Mouse (Mus musculus): ENCODE measurements around the gene Celf2. TPM values are rescaled to one million over a fixed set of nuclear protein-coding genes. Genes with fewer than 3 reads are reported as not detected.

Gene Celf2
- polyA plus RNA-seq, 1 experiment from 2014 or later = 12.3 TPM

DNA sequence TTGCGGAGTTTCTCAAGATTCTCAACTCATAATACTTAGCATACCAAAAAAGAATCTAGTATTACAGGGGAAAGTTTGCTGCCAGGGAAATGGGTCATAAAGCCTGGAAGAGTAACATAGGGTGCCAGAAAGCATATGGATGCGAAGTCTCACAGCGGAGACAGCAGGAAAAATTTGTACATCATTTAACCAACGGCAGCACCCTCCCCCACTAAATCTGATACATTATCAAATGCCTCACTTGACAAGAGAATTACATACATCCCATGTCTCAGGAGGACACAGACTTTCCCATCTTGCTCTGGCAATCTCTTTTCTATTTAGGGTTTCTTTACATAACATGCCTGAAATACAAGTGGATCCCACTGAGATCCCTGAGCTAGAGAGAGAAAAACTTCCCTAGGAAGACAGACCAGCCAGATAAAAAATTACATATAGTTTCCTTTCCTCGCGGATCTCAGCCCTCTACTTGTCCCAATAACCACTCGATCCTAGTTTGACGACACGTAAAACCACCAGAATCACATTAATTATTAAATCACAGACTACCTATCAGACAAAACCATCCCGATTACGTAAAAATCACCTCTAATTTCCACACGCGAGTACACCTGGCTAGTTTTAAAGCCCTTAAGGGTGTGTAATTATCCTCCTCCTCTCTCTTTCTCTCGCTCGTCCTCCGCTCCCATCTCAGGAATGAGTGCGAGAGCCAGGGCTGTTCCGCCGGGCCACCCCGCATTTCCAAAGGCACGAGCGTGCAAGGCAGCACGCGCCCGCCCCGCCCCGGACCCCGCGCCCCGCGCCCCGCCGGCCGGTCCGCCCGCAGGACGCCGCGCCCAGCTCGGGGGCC, 637.9 kb downstream of the Celf2 start:
- no peaks in the 10 kb centered on the region for H3K36me3 ChIP-seq (ENCODE audit: control insufficient read depth, insufficient read depth, low read length)
- peak overlapping the region; percentile 73 for H3K9ac ChIP-seq (ENCODE audit: low read depth, low read length)
- H3K27me3 ChIP-seq (ENCODE audit: control insufficient read depth, insufficient read depth, low read length) = peaks cover 8% of the 10 kb centered on the region; the same call in 1 of the 2 replicates
- H3K4me2 ChIP-seq (replicated peaks; ENCODE audit: low read depth, low read length) = peak overlapping the region; percentile 97
- H3K27ac ChIP-seq (ENCODE audit: low read depth, low read length) = no peak overlapping the region
- H3K9me3 ChIP-seq (ENCODE audit: control insufficient read depth, low read length) = no peaks in the 10 kb centered on the region
- peak overlapping the region; percentile 77 for H3K4me3 ChIP-seq (ENCODE audit: low read length)
- ATAC-seq (ENCODE audit: low FRiP score, low TSS enrichment) = peak; percentile 59
- WGBS = 3% methylated on average over 40 of the region's 40 CpGs
- no peaks in the 10 kb centered on the region for H3K4me1 ChIP-seq (ENCODE audit: control insufficient read depth, insufficient read depth, low read length)

DNA sequence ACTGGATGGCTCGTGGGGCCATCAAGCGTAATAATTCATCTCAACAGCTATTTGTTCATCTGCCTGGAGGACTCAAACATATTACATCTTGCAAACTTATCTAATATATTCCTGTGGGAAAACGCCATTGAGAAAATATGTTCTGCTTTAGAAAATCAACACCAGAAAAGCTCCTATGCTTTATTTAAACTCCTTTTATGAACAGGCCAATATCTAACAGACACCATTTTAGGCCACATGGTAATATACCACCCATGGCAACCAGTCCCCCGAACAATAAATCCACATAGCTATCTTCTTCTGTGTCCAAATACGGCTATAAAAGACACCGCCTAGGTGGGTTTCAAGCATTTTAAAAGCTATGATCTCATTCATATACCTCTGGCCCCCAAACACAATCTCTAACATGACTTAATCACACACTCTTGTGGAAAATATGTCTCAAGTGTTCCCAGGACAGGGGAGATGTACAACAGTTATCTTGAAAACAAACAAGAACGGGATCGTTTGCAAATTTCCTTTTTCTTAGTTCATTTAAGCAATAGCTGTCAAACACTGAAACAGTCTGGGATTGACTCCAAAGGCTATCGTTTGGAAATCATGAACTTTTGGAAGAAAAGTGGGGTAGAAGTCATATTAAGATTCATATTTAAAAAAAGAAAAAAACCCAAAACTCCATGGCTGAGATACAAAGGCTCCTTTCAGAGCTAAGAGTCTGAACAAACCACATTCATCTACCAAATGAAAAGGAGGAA, 639.2 kb downstream of the Celf2 start:
- Histone ChIP-seq H3K4me2 (replicated peaks; ENCODE audit: low read depth, low read length) (no peak overlapping the region), H3K4me3 (ENCODE audit: low read length) (no peak overlapping the region)

DNA sequence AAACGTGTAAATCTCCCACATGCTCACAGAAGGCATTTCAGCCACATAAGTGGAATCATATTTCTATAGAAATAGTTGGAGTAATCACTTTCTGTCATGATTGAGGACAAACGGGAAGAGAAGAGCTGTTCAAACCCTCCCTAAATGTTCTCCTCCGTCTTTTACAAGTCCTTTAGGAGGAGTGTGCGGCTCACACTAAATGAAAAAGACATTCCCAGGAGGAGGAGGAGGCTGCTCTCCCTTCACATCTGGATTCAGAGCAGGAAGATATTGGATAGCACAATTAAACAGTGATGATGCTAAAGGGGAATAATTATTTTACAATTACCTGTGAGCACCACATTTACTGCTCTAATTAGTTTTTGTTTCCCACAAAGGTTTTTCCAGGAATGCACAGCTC, 642.1 kb downstream of the Celf2 start:
- 25% methylated on average over 4 of the region's 4 CpGs for WGBS
- no peak overlapping the region for H3K9ac ChIP-seq (ENCODE audit: low read depth, low read length)
- H3K4me2 ChIP-seq (replicated peaks; ENCODE audit: low read depth, low read length) = no peak overlapping the region
- no peak for ATAC-seq (ENCODE audit: low FRiP score, low TSS enrichment)
- no peak overlapping the region for H3K4me3 ChIP-seq (ENCODE audit: low read length)
- no peaks in the 10 kb centered on the region for H3K27me3 ChIP-seq (ENCODE audit: control insufficient read depth, insufficient read depth, low read length)
- H3K36me3 ChIP-seq (ENCODE audit: control insufficient read depth, insufficient read depth, low read length) = no peaks in the 10 kb centered on the region
- no peaks in the 10 kb centered on the region for H3K9me3 ChIP-seq (ENCODE audit: control insufficient read depth, low read length)
- H3K27ac ChIP-seq (ENCODE audit: low read depth, low read length) = no peak overlapping the region
- H3K4me1 ChIP-seq (ENCODE audit: control insufficient read depth, insufficient read depth, low read length) = no peaks in the 10 kb centered on the region

More for the DNA sequence above, 639.2 kb downstream of the Celf2 start:
- Histone ChIP-seq H3K36me3 (ENCODE audit: control insufficient read depth, insufficient read depth, low read length) (no peaks in the 10 kb centered on the region), H3K9ac (ENCODE audit: low read depth, low read length) (no peak overlapping the region), H3K27me3 (ENCODE audit: control insufficient read depth, insufficient read depth, low read length) (peaks cover 8% of the 10 kb centered on the region; the same call in 1 of the 2 replicates), H3K9me3 (ENCODE audit: control insufficient read depth, low read length) (no peaks in the 10 kb centered on the region), H3K4me1 (ENCODE audit: control insufficient read depth, insufficient read depth, low read length) (no peaks in the 10 kb centered on the region), H3K27ac (ENCODE audit: low read depth, low read length) (no peak overlapping the region)
- 66% methylated on average over 9 of the region's 9 CpGs for WGBS
- no peak for ATAC-seq (ENCODE audit: low FRiP score, low TSS enrichment)

DNA sequence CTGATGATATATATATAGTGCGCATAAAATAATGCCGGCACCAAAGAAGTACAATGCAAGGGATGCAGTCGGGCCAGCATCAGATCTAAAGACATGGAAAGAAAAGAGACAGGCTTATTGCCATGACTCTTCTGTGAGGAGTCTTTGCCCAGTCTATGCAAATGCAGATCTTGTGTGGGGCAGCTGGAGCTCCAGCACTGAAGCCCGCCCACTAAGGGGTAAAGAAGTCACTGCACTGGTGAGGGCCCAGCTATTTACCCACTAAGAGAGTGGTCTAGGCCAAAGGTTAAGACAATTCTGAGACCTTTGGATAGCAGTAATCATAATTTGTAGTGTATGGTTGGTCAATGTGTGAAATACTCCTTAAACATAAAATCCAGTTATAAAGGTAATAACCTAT, 643.6 kb downstream of the Celf2 start:
- Histone ChIP-seq H3K4me2 (replicated peaks; ENCODE audit: low read depth, low read length) (no peak overlapping the region), H3K9me3 (ENCODE audit: control insufficient read depth, low read length) (no peaks in the 10 kb centered on the region), H3K4me3 (ENCODE audit: low read length) (no peak overlapping the region), H3K27ac (ENCODE audit: low read depth, low read length) (no peak overlapping the region), H3K9ac (ENCODE audit: low read depth, low read length) (no peak overlapping the region), H3K27me3 (ENCODE audit: control insufficient read depth, insufficient read depth, low read length) (no peaks in the 10 kb centered on the region), H3K4me1 (ENCODE audit: control insufficient read depth, insufficient read depth, low read length) (no peaks in the 10 kb centered on the region), H3K36me3 (ENCODE audit: control insufficient read depth, insufficient read depth, low read length) (no peaks in the 10 kb centered on the region)
- 86% methylated on average over 4 of the region's 4 CpGs for WGBS
- no peak for ATAC-seq (ENCODE audit: low FRiP score, low TSS enrichment)

DNA sequence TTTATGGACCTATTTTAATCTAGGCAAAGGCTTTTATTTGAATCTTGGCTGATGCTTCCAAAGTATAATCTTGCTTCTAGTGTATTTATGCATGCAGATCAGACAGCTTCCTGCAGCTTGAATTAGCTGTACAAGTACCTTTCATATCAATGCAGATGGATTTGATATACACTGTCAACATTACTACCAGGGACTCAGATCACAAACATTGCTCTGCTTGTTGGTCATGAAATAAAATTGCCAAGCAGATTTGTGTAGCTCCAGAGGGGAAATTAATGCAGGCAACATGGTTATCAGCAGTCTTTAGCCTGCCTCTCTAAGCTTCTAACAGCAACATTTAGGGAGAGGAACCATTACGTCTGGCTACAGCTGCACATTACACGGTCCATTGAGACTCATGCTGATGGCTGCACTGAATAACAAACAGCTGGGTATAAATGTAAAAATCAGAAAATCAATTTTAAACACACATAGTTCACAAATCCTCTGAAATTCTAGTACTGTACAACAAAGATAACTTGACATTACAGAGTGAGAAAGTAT, 659.2 kb downstream of the Celf2 start:
- H3K9me3 ChIP-seq (ENCODE audit: control insufficient read depth, low read length) = no peaks in the 10 kb centered on the region
- no peak for ATAC-seq (ENCODE audit: low FRiP score, low TSS enrichment)
- H3K4me3 ChIP-seq (ENCODE audit: low read length) = no peak overlapping the region
- no peaks in the 10 kb centered on the region for H3K4me1 ChIP-seq (ENCODE audit: control insufficient read depth, insufficient read depth, low read length)
- no peaks in the 10 kb centered on the region for H3K27me3 ChIP-seq (ENCODE audit: control insufficient read depth, insufficient read depth, low read length)
- 38% methylated on average over 2 of the region's 2 CpGs for WGBS
- H3K27ac ChIP-seq (ENCODE audit: low read depth, low read length) = no peak overlapping the region
- no peak overlapping the region for H3K4me2 ChIP-seq (replicated peaks; ENCODE audit: low read depth, low read length)
- no peaks in the 10 kb centered on the region for H3K36me3 ChIP-seq (ENCODE audit: control insufficient read depth, insufficient read depth, low read length)
- H3K9ac ChIP-seq (ENCODE audit: low read depth, low read length) = no peak overlapping the region

DNA sequence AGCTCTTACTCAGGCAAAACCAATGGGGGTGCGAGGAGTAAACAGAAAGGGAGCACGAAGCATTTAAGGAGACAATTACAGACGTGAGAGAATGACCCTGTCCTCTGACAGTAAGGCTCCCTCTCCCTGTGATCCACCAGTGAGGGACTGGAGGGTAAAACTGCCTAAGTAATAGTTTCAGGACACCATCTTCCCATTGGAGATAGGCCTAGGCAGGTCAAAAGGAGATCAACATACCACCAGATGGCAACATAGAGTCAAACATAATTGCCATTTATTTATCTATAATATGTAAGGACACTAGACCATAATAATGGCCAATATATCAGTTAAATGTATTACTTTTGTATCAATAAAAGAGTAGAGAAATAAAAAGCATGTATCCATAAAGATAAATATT, 660.0 kb downstream of the Celf2 start:
- H3K4me2 ChIP-seq (replicated peaks; ENCODE audit: low read depth, low read length) = no peak overlapping the region
- H3K4me1 ChIP-seq (ENCODE audit: control insufficient read depth, insufficient read depth, low read length) = no peaks in the 10 kb centered on the region
- H3K27ac ChIP-seq (ENCODE audit: low read depth, low read length) = no peak overlapping the region
- WGBS = 27% methylated on average over 3 of the region's 3 CpGs
- no peak overlapping the region for H3K4me3 ChIP-seq (ENCODE audit: low read length)
- ATAC-seq (ENCODE audit: low FRiP score, low TSS enrichment) = peak; percentile 60; the same call in 1 of the 2 replicates
- no peak overlapping the region for H3K9ac ChIP-seq (ENCODE audit: low read depth, low read length)
- H3K36me3 ChIP-seq (ENCODE audit: control insufficient read depth, insufficient read depth, low read length) = no peaks in the 10 kb centered on the region
- H3K27me3 ChIP-seq (ENCODE audit: control insufficient read depth, insufficient read depth, low read length) = no peaks in the 10 kb centered on the region
- no peaks in the 10 kb centered on the region for H3K9me3 ChIP-seq (ENCODE audit: control insufficient read depth, low read length)

DNA sequence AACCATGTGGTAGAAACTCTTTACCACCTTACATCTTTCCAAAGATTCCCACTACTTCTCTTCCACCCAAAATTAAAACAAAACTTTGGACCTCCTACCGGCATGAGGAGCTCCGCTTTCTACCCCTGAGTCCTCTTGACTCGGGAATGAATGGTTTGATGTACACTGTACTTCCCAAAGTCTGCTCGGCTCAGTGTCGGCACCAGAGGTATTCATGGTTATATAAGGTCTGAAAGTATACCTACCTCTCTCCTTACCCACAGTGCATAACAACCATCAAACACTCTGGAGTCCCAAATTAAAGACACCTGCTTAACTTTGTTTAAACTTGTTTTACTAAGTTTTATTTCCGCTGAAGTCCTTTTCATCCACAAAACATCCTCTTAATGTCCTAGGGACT, 679.3 kb downstream of the Celf2 start:
- Histone ChIP-seq H3K4me1 (ENCODE audit: control insufficient read depth, insufficient read depth, low read length) (0 out of 2 replicates have a peak, but pooled peaks cover 11% of the 10 kb centered on the region), H3K9ac (ENCODE audit: low read depth, low read length) (no peak overlapping the region), H3K4me2 (replicated peaks; ENCODE audit: low read depth, low read length) (no peak overlapping the region), H3K27ac (ENCODE audit: low read depth, low read length) (no peak overlapping the region), H3K36me3 (ENCODE audit: control insufficient read depth, insufficient read depth, low read length) (no peaks in the 10 kb centered on the region), H3K4me3 (ENCODE audit: low read length) (no peak overlapping the region), H3K27me3 (ENCODE audit: control insufficient read depth, insufficient read depth, low read length) (no peaks in the 10 kb centered on the region), H3K9me3 (ENCODE audit: control insufficient read depth, low read length) (no peaks in the 10 kb centered on the region)
- no peak for ATAC-seq (ENCODE audit: low FRiP score, low TSS enrichment)
- 85% methylated on average over 6 of the region's 6 CpGs for WGBS

DNA sequence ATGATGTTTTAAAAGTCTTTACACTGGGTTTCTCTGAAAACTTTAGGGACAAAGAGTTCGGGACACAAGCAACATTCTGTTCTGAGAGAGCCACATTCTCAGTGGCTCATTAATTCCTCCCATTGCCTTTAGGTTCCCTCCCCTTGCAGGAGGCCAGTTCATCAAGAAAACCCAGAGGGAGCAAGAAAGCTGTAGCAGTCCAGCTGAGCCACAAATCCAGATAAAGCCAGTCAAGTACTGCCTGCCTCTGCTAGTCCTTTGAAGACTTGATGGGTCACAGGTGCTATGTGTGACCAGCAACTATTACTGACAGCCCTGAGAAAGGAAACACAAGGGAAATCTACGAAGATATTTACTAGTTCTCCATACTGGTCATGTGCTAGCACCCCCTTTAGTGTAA, 681.8 kb downstream of the Celf2 start:
- Histone ChIP-seq H3K4me1 (ENCODE audit: control insufficient read depth, insufficient read depth, low read length) (0 out of 2 replicates have a peak, but pooled peaks cover 11% of the 10 kb centered on the region), H3K4me2 (replicated peaks; ENCODE audit: low read depth, low read length) (no peak overlapping the region), H3K27ac (ENCODE audit: low read depth, low read length) (no peak overlapping the region), H3K36me3 (ENCODE audit: control insufficient read depth, insufficient read depth, low read length) (no peaks in the 10 kb centered on the region), H3K9ac (ENCODE audit: low read depth, low read length) (no peak overlapping the region), H3K27me3 (ENCODE audit: control insufficient read depth, insufficient read depth, low read length) (no peaks in the 10 kb centered on the region), H3K9me3 (ENCODE audit: control insufficient read depth, low read length) (no peaks in the 10 kb centered on the region), H3K4me3 (ENCODE audit: low read length) (no peak overlapping the region)
- peak; percentile 75 for ATAC-seq (ENCODE audit: low FRiP score, low TSS enrichment)
- WGBS = 26% methylated on average over 2 of the region's 2 CpGs

DNA sequence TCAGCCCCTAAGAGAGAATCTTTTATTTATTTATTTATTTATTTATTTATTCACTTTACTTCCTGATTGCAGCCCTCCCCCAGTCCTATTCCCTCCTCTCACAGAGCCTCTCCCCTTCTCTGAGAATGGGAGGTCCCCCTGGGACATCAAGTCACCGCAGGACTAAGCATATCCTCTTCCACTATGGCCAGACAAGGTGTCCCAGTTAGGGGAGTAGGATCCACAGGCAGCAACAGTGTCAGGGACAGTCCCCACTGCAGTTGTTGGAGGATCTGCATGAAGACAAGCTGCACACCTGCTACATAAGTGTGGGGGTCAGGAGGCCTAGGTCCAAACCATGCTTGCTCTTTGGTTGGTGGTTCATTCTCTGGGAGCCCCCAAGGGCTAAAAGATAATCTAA, 686.3 kb downstream of the Celf2 start:
- 80% methylated on average over 1 of the region's 1 CpGs for WGBS
- Histone ChIP-seq H3K4me3 (ENCODE audit: low read length) (no peak overlapping the region), H3K4me1 (ENCODE audit: control insufficient read depth, insufficient read depth, low read length) (0 out of 2 replicates have a peak, but pooled peaks cover 11% of the 10 kb centered on the region)

More for the DNA sequence above, 686.3 kb downstream of the Celf2 start:
- no peaks in the 10 kb centered on the region for H3K36me3 ChIP-seq (ENCODE audit: control insufficient read depth, insufficient read depth, low read length)
- ATAC-seq (ENCODE audit: low FRiP score, low TSS enrichment) = no peak
- no peak overlapping the region for H3K27ac ChIP-seq (ENCODE audit: low read depth, low read length)
- H3K9ac ChIP-seq (ENCODE audit: low read depth, low read length) = no peak overlapping the region
- no peaks in the 10 kb centered on the region for H3K9me3 ChIP-seq (ENCODE audit: control insufficient read depth, low read length)
- H3K27me3 ChIP-seq (ENCODE audit: control insufficient read depth, insufficient read depth, low read length) = no peaks in the 10 kb centered on the region
- no peak overlapping the region for H3K4me2 ChIP-seq (replicated peaks; ENCODE audit: low read depth, low read length)

All from kidney, embryonic 14.5 days (tissue).